Mouse (Mus musculus) heart, adult 9 months (tissue): ENCODE results near the gene Ssu72.
A peak's percentile ranks its signal among the peaks of the same experiment; 100 is the strongest.

ENCODE experiments used
- DNase-seq, 2 experiments: peaks; one replicate each; pipeline ENCODE4 v3.0.0; 2022; ENCODE audit warnings: low spot score in 2 of 2

Ssu72 gene

GRCm38 (mm10) chr4:155746575-155747490 is 42.2 kb downstream of the Ssu72 start:
- no peak for DNase-seq

GRCm38 (mm10) chr4:155757011-155757410 is 52.4 kb downstream of the Ssu72 start:
- peak in 1 of 2 experiments; percentile 21 for DNase-seq

- DNase-seq, result no peak
Observed at GRCm38 (mm10) chr4:155759862-155760612, 55.4 kb downstream of the Ssu72 start.

DNA sequence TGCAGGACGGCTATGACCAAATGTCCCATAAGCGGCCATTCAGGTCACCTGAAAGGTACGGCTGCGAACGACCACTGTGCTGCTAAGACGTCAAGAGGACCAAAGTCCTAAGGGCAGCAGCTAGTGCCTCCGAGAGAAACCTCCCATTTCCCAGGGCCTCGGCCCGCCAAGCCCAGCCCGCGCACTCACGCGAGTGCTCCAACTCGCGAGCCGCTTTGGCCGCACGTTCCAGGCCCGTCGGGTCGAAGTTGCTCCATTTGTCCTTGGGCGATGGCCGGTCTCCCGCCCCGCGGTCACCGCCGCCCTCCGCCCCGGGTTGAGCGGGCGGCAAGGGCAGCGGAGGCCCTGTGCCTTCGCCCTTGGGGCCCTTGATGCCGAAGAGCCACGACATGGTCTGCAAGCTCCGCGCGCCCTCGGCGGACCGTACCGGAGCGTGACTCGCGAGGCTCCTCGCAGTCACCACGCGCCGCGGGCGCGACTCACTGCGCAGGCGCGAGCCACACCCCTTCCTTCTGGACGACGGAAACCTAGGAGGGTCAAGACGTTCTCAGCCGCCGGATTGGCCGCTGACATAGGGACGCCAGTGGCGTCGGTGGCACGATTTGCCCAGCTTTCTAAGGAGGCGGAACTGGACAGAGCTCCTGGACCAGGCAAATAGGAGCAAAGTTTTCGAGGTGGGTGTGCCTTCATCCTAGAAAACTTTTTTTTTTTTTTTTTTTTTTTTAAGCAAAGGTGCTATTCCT is 56.2 kb downstream of the Ssu72 start, which contains the start of gene Atad3a:
TSS of gene Atad3a (minus strand) at position 481 of the 743 bp plus-strand sequence.
- peak; percentile 96 for DNase-seq

DNA sequence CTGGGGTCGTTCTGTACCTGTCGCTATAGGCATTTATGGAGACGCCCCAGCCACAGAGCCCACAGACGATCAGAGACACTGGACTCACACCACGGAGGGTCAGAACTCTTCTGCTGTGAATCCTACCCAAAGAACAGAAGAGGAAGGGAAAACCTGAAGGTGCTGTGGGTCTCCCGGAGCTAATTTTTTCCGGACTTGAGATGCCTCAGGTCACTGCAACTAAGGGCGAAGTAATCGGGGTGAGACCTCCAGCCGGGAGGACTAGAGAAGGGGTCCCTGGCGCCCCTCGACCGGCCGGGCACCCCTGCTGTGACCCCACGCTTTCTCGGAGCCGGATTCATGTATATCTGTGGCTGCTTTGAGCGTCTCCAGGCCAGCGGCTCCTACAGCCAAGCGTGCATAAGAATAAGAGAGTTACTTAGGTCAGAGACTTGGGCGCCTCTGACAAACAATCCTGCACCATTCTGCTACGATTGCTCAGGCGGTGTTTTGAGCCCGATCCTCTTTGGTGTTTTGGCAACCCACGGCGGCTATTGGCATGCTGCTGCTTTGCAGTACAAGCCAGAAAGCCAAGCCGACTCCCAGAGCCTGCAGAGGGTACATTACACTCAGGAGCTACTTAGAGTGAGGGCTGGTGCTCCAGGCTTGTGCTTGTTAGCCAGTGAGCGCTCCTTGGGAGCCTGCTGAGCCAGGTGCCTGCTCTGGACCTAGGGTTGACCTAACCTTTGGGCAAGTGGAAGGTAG is 56.9 kb downstream of the Ssu72 start:
- DNase-seq, result peak in 1 of 2 experiments; percentile 8

- peak in 1 of 2 experiments; percentile 11 for DNase-seq
Observed at GRCm38 (mm10) chr4:155762357-155762756, 57.8 kb downstream of the Ssu72 start.

DNA sequence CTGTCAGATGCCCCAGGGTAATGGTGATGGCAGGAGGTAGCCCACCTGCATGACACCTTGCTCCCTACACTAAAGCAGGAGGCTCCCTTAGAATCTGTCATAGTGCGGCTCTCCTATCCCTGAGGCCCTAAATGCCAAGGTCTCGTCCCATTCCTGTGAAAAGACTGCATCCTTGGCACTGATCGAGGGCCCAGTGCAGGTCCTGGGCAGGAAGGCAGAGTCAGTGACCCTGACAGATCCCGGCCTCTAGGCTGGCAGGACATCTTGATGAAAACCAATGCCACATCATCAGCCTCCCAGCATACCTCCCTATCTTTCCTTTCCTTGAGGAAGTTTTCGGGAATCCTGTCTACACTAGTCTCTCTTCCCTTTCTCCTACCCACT is 64.9 kb downstream of the Ssu72 start:
- no peak for DNase-seq

DNA sequence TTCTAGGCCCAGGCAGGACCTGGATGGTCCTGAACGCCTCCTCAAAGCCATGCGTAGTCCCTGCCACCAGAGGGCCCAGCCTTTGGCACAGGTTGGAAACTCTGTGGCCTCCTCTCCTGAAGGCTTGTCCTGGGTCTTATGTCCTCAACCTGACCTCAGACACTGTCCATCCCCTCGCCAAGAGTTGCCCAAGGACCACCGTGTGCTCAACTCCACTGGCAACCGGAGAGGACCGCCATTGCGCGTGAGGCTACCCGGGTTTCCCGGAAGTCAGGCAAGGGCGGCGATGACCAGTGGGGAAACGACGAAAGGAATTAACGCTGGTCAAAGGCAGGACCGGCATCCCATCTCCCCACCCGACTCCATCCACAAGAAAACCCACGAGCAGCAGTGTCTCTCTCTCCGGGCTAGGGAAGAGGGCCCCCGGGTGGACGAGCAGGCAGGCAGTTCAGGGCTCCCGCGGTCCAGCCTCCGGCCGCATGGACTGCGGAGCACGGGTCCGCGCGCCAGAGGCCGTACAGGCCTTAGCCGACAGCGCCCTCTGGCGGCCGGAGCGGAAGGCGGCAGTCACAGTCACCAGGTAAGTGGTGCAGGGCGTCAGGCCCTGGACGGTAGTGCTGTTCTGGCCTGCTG is 65.4 kb downstream of the Ssu72 start:
- DNase-seq, result peak; percentile 82 to 88

DNA sequence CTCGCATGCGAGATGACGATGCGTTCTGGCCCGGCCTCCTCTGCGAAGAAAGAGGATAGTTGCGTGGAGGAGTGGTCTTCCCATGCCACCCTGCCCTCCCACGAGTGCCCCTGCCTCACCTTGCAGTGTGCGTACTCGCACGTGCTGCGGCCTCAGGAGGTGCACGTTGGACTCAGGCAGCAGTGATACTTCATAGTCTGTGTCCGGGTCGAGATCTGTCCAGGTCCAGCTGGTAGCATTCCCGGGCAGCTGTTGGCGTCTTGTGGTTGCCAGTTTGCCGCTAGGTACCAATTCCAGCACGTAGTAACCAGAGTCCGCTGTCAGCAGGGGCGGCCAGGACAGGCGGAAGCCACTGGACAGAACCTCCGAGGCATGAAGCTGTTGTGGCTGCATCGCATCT is 66.0 kb downstream of the Ssu72 start:
- DNase-seq, result no peak

DNA sequence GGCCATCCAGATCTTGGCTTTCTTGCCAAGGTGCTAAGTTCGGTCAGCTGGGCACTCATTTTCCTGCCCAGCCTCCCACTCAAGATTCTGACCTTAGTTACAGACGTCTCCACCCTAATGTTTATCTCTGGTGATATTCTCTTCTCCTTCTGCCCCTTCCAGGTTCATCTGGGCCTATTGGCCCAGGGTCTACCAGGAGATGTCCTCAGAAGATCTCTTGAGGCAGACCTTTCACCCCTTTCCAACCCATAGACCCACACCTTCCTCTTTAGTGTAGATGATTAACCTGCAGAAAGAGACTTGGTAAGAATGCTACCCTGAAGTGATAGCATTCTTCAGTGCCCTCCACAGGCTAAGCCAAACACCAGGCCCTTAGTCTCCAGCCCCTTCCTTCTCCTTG is 67.1 kb downstream of the Ssu72 start:
- DNase-seq, result no peak

- no peak for DNase-seq
Observed at GRCm38 (mm10) chr4:155772786-155773185, 68.2 kb downstream of the Ssu72 start.

- DNase-seq, result no peak
Observed at GRCm38 (mm10) chr4:155773335-155774078, 68.9 kb downstream of the Ssu72 start.

DNA sequence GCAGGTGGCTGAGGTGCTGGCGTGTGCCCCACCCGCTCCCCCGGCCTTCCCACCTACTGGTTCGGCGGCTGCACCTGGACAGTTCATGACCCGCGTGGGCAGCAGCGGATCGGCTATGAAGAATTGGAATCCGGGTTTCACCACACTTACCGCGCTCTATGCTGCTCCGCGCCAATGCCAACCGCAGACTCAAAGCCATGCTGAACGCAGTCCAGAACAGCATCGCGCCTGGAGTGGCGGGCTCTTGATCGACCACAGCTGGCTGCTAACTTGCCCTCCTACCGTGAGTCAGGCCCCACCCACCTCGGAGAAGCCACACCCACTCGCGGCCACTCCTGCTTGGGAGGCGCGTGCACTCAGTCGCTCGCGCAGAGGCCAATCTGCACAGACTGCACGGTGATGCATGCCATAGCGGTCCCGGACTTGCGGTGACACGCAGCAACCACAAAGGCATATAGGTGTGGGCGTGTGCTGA is 69.7 kb downstream of the Ssu72 start, which contains the start of gene Vwa1:
TSS of gene Vwa1 (minus strand) at position 419 of the 475 bp plus-strand sequence.
- peak; percentile 88 to 91 for DNase-seq

- DNase-seq, result peak; percentile 82 to 87
Observed at GRCm38 (mm10) chr4:155774971-155775740, 70.6 kb downstream of the Ssu72 start.

DNA sequence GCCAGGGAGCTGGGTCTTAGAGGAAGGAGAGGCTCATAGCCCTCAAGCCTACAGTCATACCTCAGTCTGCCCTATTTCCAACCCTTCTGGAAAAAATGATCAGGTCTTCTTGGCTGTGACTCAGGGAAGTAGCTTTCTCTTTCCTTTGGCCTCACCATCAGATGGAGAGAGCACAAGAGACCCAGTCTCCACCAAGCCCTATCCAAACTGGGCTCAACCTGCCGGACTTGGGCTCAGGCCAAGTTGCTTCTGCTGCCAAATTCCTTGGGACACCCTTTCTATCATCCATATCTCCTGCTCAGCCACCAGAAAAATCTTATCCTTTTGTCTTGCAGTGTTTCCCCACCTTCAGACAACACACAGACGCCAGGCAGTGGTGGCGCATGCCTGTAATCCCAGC is 71.3 kb downstream of the Ssu72 start:
- peak; percentile 45 to 48 for DNase-seq

DNA sequence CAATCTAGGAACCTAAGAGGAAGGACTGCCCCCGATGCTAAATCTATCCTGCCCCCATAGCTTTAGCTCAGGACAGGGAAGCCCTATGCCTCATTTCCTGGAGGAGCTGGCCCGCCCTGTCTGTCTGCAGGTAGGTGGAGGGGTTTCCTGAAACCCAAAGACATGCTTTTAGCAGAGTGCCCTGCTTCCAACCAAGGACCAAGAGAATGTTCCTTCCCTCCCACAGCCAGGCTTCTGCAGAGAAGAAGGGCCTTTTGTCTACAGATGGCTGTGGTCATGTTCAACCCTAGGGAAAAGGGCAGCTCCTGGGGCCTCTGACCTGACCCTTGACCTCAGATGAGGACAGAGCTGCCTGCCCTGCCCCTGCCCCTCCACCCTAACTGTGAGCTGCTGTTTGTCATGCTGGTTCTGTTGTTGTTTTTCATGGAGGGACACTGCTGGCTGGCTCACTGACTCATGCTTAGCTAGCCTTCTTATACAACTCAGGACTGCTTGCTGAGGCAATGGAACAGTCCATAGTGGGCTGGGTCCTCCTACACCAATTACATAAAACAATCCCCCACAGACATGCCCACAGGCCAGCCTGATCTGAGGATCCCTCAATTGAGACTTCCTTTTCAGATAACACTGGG is 72.2 kb downstream of the Ssu72 start:
- peak in 1 of 2 experiments; percentile 50 for DNase-seq

DNA sequence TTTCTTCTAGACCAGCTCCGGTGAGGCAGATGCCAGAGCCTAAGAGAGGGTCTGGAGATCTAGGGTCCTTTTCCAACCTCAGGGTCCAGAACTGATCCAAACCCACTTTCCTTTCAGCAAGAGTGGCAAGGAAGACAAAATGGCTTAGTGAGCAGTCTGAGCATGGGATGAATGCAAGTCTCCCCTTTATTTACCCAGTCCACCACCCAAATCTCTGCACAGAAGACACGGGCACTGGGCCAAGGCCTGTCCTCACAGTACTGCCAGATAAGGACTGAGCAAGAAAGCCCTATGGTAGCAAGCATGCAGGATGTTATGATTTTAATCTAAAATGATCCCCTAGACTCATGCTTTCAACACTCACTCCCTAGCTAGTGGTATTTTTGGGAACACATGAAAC is 73.2 kb downstream of the Ssu72 start:
- DNase-seq, result no peak

DNA sequence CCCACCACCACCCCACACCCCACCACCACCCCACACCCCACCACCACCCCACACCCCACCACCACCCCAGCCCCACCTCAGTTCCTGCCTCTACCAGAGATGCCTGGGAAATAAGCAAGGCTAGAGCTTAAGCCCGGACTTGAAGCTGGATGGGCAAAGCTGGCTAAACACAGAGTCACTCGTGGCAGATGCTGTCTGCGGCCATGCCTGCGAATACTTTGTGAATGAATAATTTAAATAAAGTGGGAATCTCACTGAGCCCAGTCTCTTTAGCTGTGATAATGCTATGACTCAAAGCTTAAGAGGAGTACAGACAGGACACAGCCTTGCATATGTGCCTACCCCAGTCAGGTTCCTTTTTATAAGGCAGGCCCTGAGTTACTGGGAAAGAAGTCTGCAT is 74.9 kb downstream of the Ssu72 start:
- no peak for DNase-seq

DNA sequence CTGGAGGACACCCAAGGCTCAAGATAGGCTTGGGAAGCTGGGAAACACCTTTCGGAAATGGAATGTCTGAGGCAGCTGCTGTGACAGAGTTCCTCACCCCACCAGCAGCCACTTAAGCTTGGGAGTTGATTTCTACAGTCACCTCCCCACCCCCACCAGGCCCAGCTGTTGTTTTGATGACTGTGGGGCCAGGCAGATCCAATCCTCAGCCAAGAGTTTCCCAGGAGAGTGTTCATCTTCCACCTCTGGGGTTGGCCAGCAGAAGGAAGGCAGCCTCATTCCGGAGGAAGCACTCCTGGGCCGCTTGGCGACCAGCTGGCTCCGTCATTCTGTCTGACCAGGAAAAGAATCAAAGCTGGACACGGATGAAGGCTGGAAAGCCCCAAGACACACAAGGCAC is 76.3 kb downstream of the Ssu72 start:
- peak; percentile 90 to 93 for DNase-seq
